Mouse (Mus musculus): Measurements from ENCODE around the gene Dck. TPM values are rescaled to one million over a fixed set of nuclear protein-coding genes. Genes with fewer than 3 reads are reported as not detected.

The Dck gene
- polyA plus RNA-seq, 1 experiment from 2014 or later: 96.1 TPM

DNA sequence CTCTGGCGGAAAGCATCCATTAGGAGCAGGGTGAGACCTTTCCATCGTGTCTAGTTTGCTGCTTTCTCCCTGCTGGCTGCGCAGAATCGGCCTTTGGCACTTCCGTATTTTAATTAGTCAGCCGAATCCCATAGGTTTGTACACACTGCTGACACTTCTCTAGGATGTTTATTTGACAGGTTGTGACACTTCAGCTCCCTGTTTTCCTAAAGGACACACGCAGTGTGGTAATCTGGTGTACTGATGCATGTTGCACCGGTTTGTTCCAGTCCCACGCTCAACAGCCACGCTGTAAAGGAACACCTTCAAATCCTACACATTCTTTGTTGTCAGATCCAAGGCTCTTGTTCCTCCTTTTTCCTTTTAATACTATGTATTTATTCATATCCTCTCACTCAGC lies 60.0 kb downstream of the Dck start:
- ATAC-seq (ENCODE audit: insufficient read depth): no peak
- no peak overlapping the region for H3K4me3 ChIP-seq (replicated peaks)
- H3K4me1 ChIP-seq (replicated peaks): no peaks in the 10 kb centered on the region
- 75% methylated on average over 10 of the region's 10 CpGs for WGBS (ENCODE audit: insufficient replicate concordance)
- no peaks in the 10 kb centered on the region for H3K9me3 ChIP-seq (replicated peaks)
- no peak overlapping the region for H3K4me2 ChIP-seq
- no peak overlapping the region for H3K27ac ChIP-seq (replicated peaks)
- no peaks in the 10 kb centered on the region for H3K36me3 ChIP-seq (replicated peaks)
- no peaks in the 10 kb centered on the region for H3K27me3 ChIP-seq
- H3K9ac ChIP-seq: no peak overlapping the region

GRCm38 (mm10) chr5:88829835-88830571 lies 65.2 kb downstream of the Dck start:
- no peaks in the 10 kb centered on the region for H3K9me3 ChIP-seq (replicated peaks)
- H3K27me3 ChIP-seq: no peaks in the 10 kb centered on the region
- 66% methylated on average over 8 of the region's 8 CpGs for WGBS (ENCODE audit: insufficient replicate concordance)
- no peak overlapping the region for H3K27ac ChIP-seq (replicated peaks)
- no peak overlapping the region for H3K9ac ChIP-seq
- H3K4me3 ChIP-seq (replicated peaks): no peak overlapping the region
- no peak for ATAC-seq (ENCODE audit: insufficient read depth)
- no peaks in the 10 kb centered on the region for H3K36me3 ChIP-seq (replicated peaks)
- no peak overlapping the region for H3K4me2 ChIP-seq
- H3K4me1 ChIP-seq (replicated peaks): no peaks in the 10 kb centered on the region

DNA sequence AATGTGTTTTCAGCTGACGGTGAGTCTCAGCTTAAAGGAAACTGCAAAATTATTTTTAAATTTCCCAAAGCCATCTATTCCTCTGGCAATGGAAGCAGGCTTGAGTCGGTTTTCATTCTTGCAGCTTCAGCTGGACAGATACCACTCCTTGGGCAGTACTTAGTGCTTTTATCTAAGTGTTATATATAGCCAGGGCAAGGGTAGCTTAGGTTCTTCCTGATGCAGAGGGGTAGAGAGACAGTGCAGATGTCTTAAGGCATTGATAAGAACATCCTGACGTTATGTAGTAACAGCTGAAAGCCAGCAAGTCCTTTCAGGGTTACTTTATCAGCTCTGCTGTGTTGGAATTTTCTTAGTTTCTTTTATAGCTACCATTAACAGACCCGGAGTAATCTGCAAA lies 66.1 kb downstream of the Dck start:
- WGBS (ENCODE audit: insufficient replicate concordance): 48% methylated on average over 4 of the region's 4 CpGs
- H3K9ac ChIP-seq: no peak overlapping the region
- H3K36me3 ChIP-seq (replicated peaks): no peaks in the 10 kb centered on the region
- H3K27ac ChIP-seq (replicated peaks): no peak overlapping the region
- 0 out of 2 replicates have a peak, but pooled peaks cover 3% of the 10 kb centered on the region for H3K4me1 ChIP-seq (replicated peaks)
- no peaks in the 10 kb centered on the region for H3K27me3 ChIP-seq
- ATAC-seq (ENCODE audit: insufficient read depth): no peak
- no peak overlapping the region for H3K4me2 ChIP-seq
- no peaks in the 10 kb centered on the region for H3K9me3 ChIP-seq (replicated peaks)
- no peak overlapping the region for H3K4me3 ChIP-seq (replicated peaks)

- 46% methylated on average over 3 of the region's 3 CpGs for WGBS (ENCODE audit: insufficient replicate concordance)
Measured at GRCm38 (mm10) chr5:88831935-88832334, 67.1 kb downstream of the Dck start.

More at GRCm38 (mm10) chr5:88831935-88832334, 67.1 kb downstream of the Dck start:
- H3K4me3 ChIP-seq (replicated peaks): no peak overlapping the region
- no peak for ATAC-seq (ENCODE audit: insufficient read depth)
- H3K9me3 ChIP-seq (replicated peaks): no peaks in the 10 kb centered on the region
- H3K27ac ChIP-seq (replicated peaks): no peak overlapping the region
- H3K9ac ChIP-seq: no peak overlapping the region
- H3K36me3 ChIP-seq (replicated peaks): no peaks in the 10 kb centered on the region
- H3K4me2 ChIP-seq: no peak overlapping the region
- H3K4me1 ChIP-seq (replicated peaks): 0 out of 2 replicates have a peak, but pooled peaks cover 4% of the 10 kb centered on the region
- H3K27me3 ChIP-seq: no peaks in the 10 kb centered on the region

Other genes with a start within 250 kb of the Dck start
- 0.06 and 0.12 TPM in 2 replicates for gene Jchain, start 237.1 kb upstream of the Dck start, polyA plus RNA-seq (2015; fragmentation: Nextera tagmentation; extraction: Ambion mirVana)
- 27.6 and 28.0 TPM in 2 replicates for gene Utp3, start 210.5 kb upstream of the Dck start, polyA plus RNA-seq (2015; fragmentation: Nextera tagmentation; extraction: Ambion mirVana)
- 4.5 and 5.6 TPM in 2 replicates for gene Rufy3, start 200.0 kb upstream of the Dck start, polyA plus RNA-seq (2015; fragmentation: Nextera tagmentation; extraction: Ambion mirVana)
- 25.6 and 26.7 TPM in 2 replicates for gene Grsf1, start 88.8 kb upstream of the Dck start, polyA plus RNA-seq (2015; fragmentation: Nextera tagmentation; extraction: Ambion mirVana)
- 9.1 and 9.4 TPM in 2 replicates for gene Mob1b, start 44.1 kb upstream of the Dck start, polyA plus RNA-seq (2015; fragmentation: Nextera tagmentation; extraction: Ambion mirVana)
- 0.62 and 1.3 TPM in 2 replicates for gene Slc4a4, start 121.8 kb downstream of the Dck start, polyA plus RNA-seq (2015; fragmentation: Nextera tagmentation; extraction: Ambion mirVana)